Mouse (Mus musculus) limb, embryonic 14.5 days (tissue): ENCODE measurements around the gene Arf1. TPM values are rescaled to one million over a fixed set of nuclear protein-coding genes. Genes with fewer than 3 reads are reported as not detected.
A peak's percentile ranks its signal among the peaks of the same experiment; 100 is the strongest.

Source experiments
- ATAC-seq: fragments of 200-750 bp; cut with Nextera tagmentation; 2 replicates; pipeline ENCODE4 v1.8.0; 2017; ENCODE audit warnings: low read depth, moderate number of reproducible peaks, moderate TSS enrichment; ENCODE audit not compliant: low FRiP score
- DNase-seq: peaks from one replicate; pipeline ENCODE4 v3.0.0-alpha.2; 2015; ENCODE audit warnings: low spot score
- H3K27ac ChIP-seq: fragments of 300-500 bp; sonication (generic); replicated peaks from 2 replicates; pipeline ENCODE4 v1.5.1; 2014; ENCODE audit warnings: low read depth, mild to moderate bottlenecking, low read length, moderate library complexity, mixed read lengths
- H3K27me3 ChIP-seq: fragments of 300-500 bp; sonication (generic); 2 replicates; pipeline ENCODE4 v1.6.1; 2014; ENCODE audit warnings: low read length, mixed read lengths; ENCODE audit not compliant: control insufficient read depth, insufficient read depth
- H3K36me3 ChIP-seq: fragments of 300-500 bp; sonication (generic); 2 replicates; pipeline ENCODE4 v1.6.1; 2014; ENCODE audit warnings: mild to moderate bottlenecking, low read length, moderate library complexity, mixed read lengths; ENCODE audit not compliant: control insufficient read depth, insufficient read depth
- H3K4me1 ChIP-seq: fragments of 300-500 bp; sonication (generic); 2 replicates; pipeline ENCODE4 v1.6.1; 2014; ENCODE audit warnings: antibody characterized with exemption, low read length, mixed read lengths; ENCODE audit not compliant: control insufficient read depth, insufficient read depth
- H3K4me2 ChIP-seq: fragments of 300-500 bp; sonication (generic); replicated peaks from 2 replicates; pipeline ENCODE4 v1.6.1; 2014; ENCODE audit warnings: low read depth, mild to moderate bottlenecking, low read length, moderate library complexity; ENCODE audit not compliant: severe bottlenecking
- H3K4me3 ChIP-seq: fragments of 300-500 bp; sonication (generic); replicated peaks from 2 replicates; pipeline ENCODE4 v1.5.1; 2014; ENCODE audit warnings: low read length
- H3K9ac ChIP-seq: fragments of 300-500 bp; sonication (generic); 2 replicates; pipeline ENCODE4 v1.6.1; 2014; ENCODE audit warnings: mild to moderate bottlenecking, low read depth, low read length, moderate library complexity; ENCODE audit not compliant: severe bottlenecking
- H3K9me3 ChIP-seq: fragments of 300-500 bp; sonication (generic); 2 replicates; pipeline ENCODE4 v1.6.1; 2016; ENCODE audit warnings: low read length; ENCODE audit not compliant: control insufficient read depth
- POLR2A ChIP-seq: fragments of 200-500 bp; IDR thresholded peaks from 2 replicates; pipeline ENCODE4 v1.8.0; 2012; ENCODE audit warnings: inconsistent platforms, mild to moderate bottlenecking, moderate library complexity, borderline replicate concordance; ENCODE audit not compliant: insufficient read depth, insufficient read length; ENCODE audit errors: extremely low read depth
- WGBS: fragments of 180-500 bp; shearing (Covaris S2); extraction: QIAGEN DNeasy Blood & Tissue Kit; methylation state at CpG from one replicate; pipeline ENCODE4 v1.1.7; 2014; 5-methylcytosine and 5-hydroxymethylcytosine counted together
- polyA plus RNA-seq, 2 experiments: library from polyadenylated mRNA; depleted of rRNA in 1 of 2; stranded (reverse) in 1 of 2; unstranded in 1 of 2; fragments of >200 nt; fragmentation: Nextera tagmentation in 1 of 2; extraction: Ambion mirVana in 1 of 2; gene quantifications; 2 replicates each; pipeline versions ENCODE4 v1.2.1 to v1.2.3; 2012 to 2014

Gene Arf1
- polyA plus RNA-seq, 2 experiments: 690 to 725 TPM

- no peak for ATAC-seq
- peak overlapping the region; percentile 46 for H3K9ac ChIP-seq
- TF ChIP-seq POLR2A: no peak
- peaks cover 6% of the 10 kb centered on the region for H3K36me3 ChIP-seq
- H3K27ac ChIP-seq: peak overlapping the region; percentile 48
- peak overlapping the region; percentile 78 for H3K4me3 ChIP-seq
- peak overlapping the region; percentile 70 for H3K4me2 ChIP-seq
- no peak for DNase-seq
- 59% methylated on average over 9 of the region's 9 CpGs for WGBS
- H3K9me3 ChIP-seq: no peaks in the 10 kb centered on the region
- peaks cover 11% of the 10 kb centered on the region for H3K4me1 ChIP-seq
- no peaks in the 10 kb centered on the region for H3K27me3 ChIP-seq
These were observed 65.4 kb downstream of the Arf1 start for GRCm38 (mm10) chr11:59162443-59163254.

Other genes starting within 250 kb of the Arf1 start
- 11.0 and 11.5 TPM in 2 replicates for gene Obscn, start 91.9 kb downstream of the Arf1 start, polyA plus RNA-seq (2012; rRNA removed)
- 3.2 and 5.4 TPM in 2 replicates for gene Obscn, start 91.9 kb downstream of the Arf1 start, polyA plus RNA-seq (2014; fragmentation: Nextera tagmentation; extraction: Ambion mirVana)
- gene Iba57, start 64.5 kb downstream of the Arf1 start, polyA plus RNA-seq (2012; rRNA removed): 4.0 TPM in 2 replicates
- gene Iba57, start 64.5 kb downstream of the Arf1 start, polyA plus RNA-seq (2014; fragmentation: Nextera tagmentation; extraction: Ambion mirVana): 1.8 and 2.4 TPM in 2 replicates
- gene Gjc2, start 45.1 kb downstream of the Arf1 start, polyA plus RNA-seq (2012; rRNA removed): 0.78 and 1.2 TPM in 2 replicates
- gene Gjc2, start 45.1 kb downstream of the Arf1 start, polyA plus RNA-seq (2014; fragmentation: Nextera tagmentation; extraction: Ambion mirVana): 0.36 and 0.70 TPM in 2 replicates
- gene Guk1, start 36.1 kb downstream of the Arf1 start, polyA plus RNA-seq (2012; rRNA removed): 101 and 102 TPM in 2 replicates
- gene Guk1, start 36.1 kb downstream of the Arf1 start, polyA plus RNA-seq (2014; fragmentation: Nextera tagmentation; extraction: Ambion mirVana): 126 and 129 TPM in 2 replicates
- gene Mrpl55, start 25.8 kb downstream of the Arf1 start, polyA plus RNA-seq (2012; rRNA removed): 38.8 and 51.1 TPM in 2 replicates
- gene Mrpl55, start 25.8 kb downstream of the Arf1 start, polyA plus RNA-seq (2014; fragmentation: Nextera tagmentation; extraction: Ambion mirVana): 81.0 and 85.2 TPM in 2 replicates
- gene 2310033P09Rik, start 19.9 kb downstream of the Arf1 start, polyA plus RNA-seq (2012; rRNA removed): 32.4 and 37.5 TPM in 2 replicates
- 28.9 and 30.0 TPM in 2 replicates for gene 2310033P09Rik, start 19.9 kb downstream of the Arf1 start, polyA plus RNA-seq (2014; fragmentation: Nextera tagmentation; extraction: Ambion mirVana)
- 1.2 TPM in 2 replicates for gene Wnt3a, start 62.5 kb upstream of the Arf1 start, polyA plus RNA-seq (2012; rRNA removed)
- gene Wnt3a, start 62.5 kb upstream of the Arf1 start, polyA plus RNA-seq (2014; fragmentation: Nextera tagmentation; extraction: Ambion mirVana): 1.3 and 1.7 TPM in 2 replicates
- gene Wnt9a, start 78.7 kb upstream of the Arf1 start, polyA plus RNA-seq (2012; rRNA removed): 11.8 and 15.0 TPM in 2 replicates
- gene Wnt9a, start 78.7 kb upstream of the Arf1 start, polyA plus RNA-seq (2014; fragmentation: Nextera tagmentation; extraction: Ambion mirVana): 6.2 and 6.8 TPM in 2 replicates
- 0.13 and 0.33 TPM in 2 replicates for gene Prss38, start 147.4 kb upstream of the Arf1 start, polyA plus RNA-seq (2012; rRNA removed)
- not detected in 2 replicates for gene Prss38, start 147.4 kb upstream of the Arf1 start, polyA plus RNA-seq (2014; fragmentation: Nextera tagmentation; extraction: Ambion mirVana)
- 11.5 and 12.7 TPM in 2 replicates for gene Jmjd4, start 221.8 kb upstream of the Arf1 start, polyA plus RNA-seq (2012; rRNA removed)
- gene Jmjd4, start 221.8 kb upstream of the Arf1 start, polyA plus RNA-seq (2014; fragmentation: Nextera tagmentation; extraction: Ambion mirVana): 11.7 and 12.6 TPM in 2 replicates
- 88.9 and 94.2 TPM in 2 replicates for gene Snap47, start 222.9 kb upstream of the Arf1 start, polyA plus RNA-seq (2012; rRNA removed)
- 127 and 139 TPM in 2 replicates for gene Snap47, start 222.9 kb upstream of the Arf1 start, polyA plus RNA-seq (2014; fragmentation: Nextera tagmentation; extraction: Ambion mirVana)
- 4.0 and 4.8 TPM in 2 replicates for gene Zfp867, start 244.2 kb upstream of the Arf1 start, polyA plus RNA-seq (2012; rRNA removed)
- gene Zfp867, start 244.2 kb upstream of the Arf1 start, polyA plus RNA-seq (2014; fragmentation: Nextera tagmentation; extraction: Ambion mirVana): 10.7 and 11.7 TPM in 2 replicates